Mouse (Mus musculus) neural tube, embryonic 13.5 days (tissue): ENCODE measurements around the gene Tmc5. TPM values are rescaled to one million over a fixed set of nuclear protein-coding genes. Genes with fewer than 3 reads are reported as not detected.

Experiments used
- ATAC-seq: fragments of 200-750 bp; cut with Nextera tagmentation; 2 replicates; pipeline ENCODE4 v1.8.0; 2017; ENCODE audit warnings: low read depth, mild to moderate bottlenecking, moderate TSS enrichment, moderate library complexity
- H3K27ac ChIP-seq: fragments of 300-500 bp; sonication (generic); replicated peaks from 2 replicates; pipeline ENCODE4 v1.5.1; 2015; ENCODE audit warnings: moderate library complexity, mild to moderate bottlenecking, inconsistent platforms
- H3K27me3 ChIP-seq: fragments of 300-500 bp; sonication (generic); 2 replicates; pipeline ENCODE4 v1.6.1; 2015; ENCODE audit warnings: mild to moderate bottlenecking, inconsistent platforms
- H3K36me3 ChIP-seq: fragments of 300-500 bp; sonication (generic); 2 replicates; pipeline ENCODE4 v1.6.1; 2015; ENCODE audit warnings: mild to moderate bottlenecking, inconsistent platforms
- H3K4me1 ChIP-seq: fragments of 300-500 bp; sonication (generic); replicated peaks from 2 replicates; pipeline ENCODE4 v1.6.1; 2015; ENCODE audit warnings: inconsistent platforms
- H3K4me2 ChIP-seq: fragments of 300-500 bp; sonication (generic); 2 replicates; pipeline ENCODE4 v1.6.1; 2015; ENCODE audit warnings: inconsistent platforms, mild to moderate bottlenecking, moderate library complexity
- H3K4me3 ChIP-seq: fragments of 300-500 bp; sonication (generic); 2 replicates; pipeline ENCODE4 v1.5.1; 2015; ENCODE audit warnings: mild to moderate bottlenecking, inconsistent platforms
- H3K9ac ChIP-seq: fragments of 300-500 bp; sonication (generic); 2 replicates; pipeline ENCODE4 v1.6.1; 2015; ENCODE audit warnings: moderate library complexity, mild to moderate bottlenecking, inconsistent platforms
- H3K9me3 ChIP-seq: fragments of 300-500 bp; sonication (generic); 2 replicates; pipeline ENCODE4 v1.6.1; 2016; ENCODE audit warnings: inconsistent platforms
- whole genome bisulfite sequencing: fragments of 180-500 bp; shearing (Covaris S2); methylation state at CpG from one replicate; pipeline ENCODE4 v1.1.7; 2015; 5-methylcytosine and 5-hydroxymethylcytosine counted together
- polyA plus RNA-seq: library from polyadenylated mRNA; unstranded; fragments of >200 nt; fragmentation: Nextera tagmentation; extraction: Ambion mirVana; gene quantifications from 2 replicates; pipeline ENCODE4 v1.2.1, GENCODE M21; 2015

Gene Tmc5
- 0.18 and 0.25 TPM in 2 replicates for polyA plus RNA-seq

DNA sequence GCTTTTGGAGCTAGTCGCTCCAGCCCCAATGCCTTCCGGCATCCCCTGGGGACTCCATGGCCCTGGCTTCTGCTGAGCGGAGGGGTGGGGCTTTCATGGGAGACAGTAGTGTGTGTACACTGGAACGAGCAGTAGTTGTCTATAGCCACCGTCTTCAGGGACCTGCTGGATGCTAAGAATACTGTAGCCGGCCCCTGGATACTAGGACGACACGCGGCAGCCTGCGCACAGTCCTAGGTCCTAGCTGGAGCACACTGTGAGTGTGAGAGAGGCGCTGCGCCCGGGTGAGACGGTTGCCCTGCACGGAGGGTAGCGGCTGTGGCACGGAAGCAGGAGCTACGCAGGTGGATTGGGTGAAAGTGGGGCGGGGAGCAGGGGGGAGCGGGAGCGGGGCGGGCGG is at the start of gene Tmc5:
Gene Tmc5 (plus strand): TSS at position 97 of the 400 bp plus-strand sequence.
- H3K4me3 ChIP-seq: peak within 1 kb of the TSS; percentile 31
- peaks cover 25% of the 10 kb centered on the region for H3K27me3 ChIP-seq
- no peaks in the 10 kb centered on the region for H3K36me3 ChIP-seq
- H3K4me2 ChIP-seq: peak within 1 kb of the TSS; percentile 57
- H3K27ac ChIP-seq: no peak within 1 kb of the TSS
- no peaks in the 10 kb centered on the region for H3K9me3 ChIP-seq
- 3% methylated on average over 23 of the region's 23 CpGs for WGBS
- no peak for ATAC-seq
- H3K4me1 ChIP-seq: peaks cover 46% of the 10 kb centered on the region
- peak within 1 kb of the TSS; percentile 61 for H3K9ac ChIP-seq

DNA sequence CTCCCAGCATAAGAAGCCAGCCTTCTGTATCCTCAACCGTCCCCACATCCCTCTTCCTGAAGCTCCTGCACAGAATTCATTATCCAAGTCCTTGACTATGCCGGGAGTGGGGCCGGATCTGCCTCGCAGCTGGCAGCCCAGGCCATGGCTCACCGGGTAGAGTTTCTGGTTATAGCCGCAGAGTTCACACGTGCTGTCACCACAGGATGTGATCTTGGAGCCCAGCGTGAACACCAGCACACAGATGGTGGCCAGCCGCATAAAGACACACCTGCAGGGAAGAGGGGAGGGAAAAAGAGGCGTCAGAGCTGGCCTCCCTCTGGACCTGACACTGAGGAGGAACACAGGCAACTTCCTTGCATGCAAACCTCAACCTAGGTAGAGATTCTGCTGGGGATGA is 49.6 kb upstream of the Tmc5 start:
- ATAC-seq: no peak
- H3K4me1 ChIP-seq: no peaks in the 10 kb centered on the region
- WGBS: 81% methylated on average over 10 of the region's 10 CpGs

DNA sequence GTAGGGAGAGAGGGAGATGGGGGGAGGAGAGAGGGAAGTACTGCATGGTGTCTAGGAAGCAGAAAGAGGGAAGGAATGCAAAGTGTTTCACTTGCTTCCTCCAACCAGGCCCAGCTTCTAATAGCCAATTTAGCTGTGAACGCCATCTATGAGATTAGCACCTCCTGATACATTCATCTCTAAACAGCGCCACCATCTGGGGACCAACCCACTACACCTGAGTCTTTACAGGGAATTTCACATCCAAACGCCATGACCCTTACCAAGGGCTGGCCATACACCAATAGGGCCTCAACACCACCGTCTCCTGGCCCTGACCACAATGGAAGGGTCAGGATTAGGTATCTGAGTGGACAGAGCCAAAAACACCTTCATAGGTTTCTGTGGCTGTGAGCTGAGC is 43.2 kb upstream of the Tmc5 start:
- Histone ChIP-seq H3K9me3 (peaks cover 7% of the 10 kb centered on the region), H3K27me3 (no peaks in the 10 kb centered on the region), H3K4me1 (no peaks in the 10 kb centered on the region), H3K9ac (no peak overlapping the region), H3K4me2 (no peak overlapping the region), H3K36me3 (peaks cover 86% of the 10 kb centered on the region), H3K4me3 (no peak overlapping the region), H3K27ac (no peak overlapping the region)
- 85% methylated on average over 4 of the region's 4 CpGs for WGBS
- ATAC-seq: no peak

More for the DNA sequence above, 49.6 kb upstream of the Tmc5 start:
- Histone ChIP-seq H3K9me3 (peaks cover 7% of the 10 kb centered on the region), H3K27me3 (no peaks in the 10 kb centered on the region), H3K9ac (no peak overlapping the region), H3K4me3 (no peak overlapping the region), H3K36me3 (peaks cover 63% of the 10 kb centered on the region), H3K27ac (no peak overlapping the region), H3K4me2 (no peak overlapping the region)

DNA sequence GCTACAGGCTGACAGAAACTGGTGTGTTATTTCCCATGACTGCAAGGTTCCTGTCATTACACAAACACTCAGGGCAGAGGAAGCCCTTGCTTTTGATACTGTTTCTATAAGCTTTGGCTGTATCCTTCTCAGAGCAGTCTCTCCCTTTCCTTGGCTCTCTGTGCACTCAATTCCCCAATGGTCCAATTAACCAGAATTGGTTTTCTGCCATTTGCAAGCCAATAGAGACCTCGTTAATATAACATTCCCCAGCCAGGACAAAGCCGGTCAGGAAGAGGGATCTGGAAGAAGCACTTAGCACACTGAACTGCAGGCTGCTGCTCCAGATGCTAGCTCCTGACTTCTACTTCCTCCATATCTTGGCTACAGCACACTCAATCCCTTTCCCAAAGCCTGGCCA is 42.8 kb upstream of the Tmc5 start:
- H3K36me3 ChIP-seq: peaks cover 83% of the 10 kb centered on the region
- H3K27me3 ChIP-seq: no peaks in the 10 kb centered on the region
- 46% methylated on average over 2 of the region's 2 CpGs for WGBS

DNA sequence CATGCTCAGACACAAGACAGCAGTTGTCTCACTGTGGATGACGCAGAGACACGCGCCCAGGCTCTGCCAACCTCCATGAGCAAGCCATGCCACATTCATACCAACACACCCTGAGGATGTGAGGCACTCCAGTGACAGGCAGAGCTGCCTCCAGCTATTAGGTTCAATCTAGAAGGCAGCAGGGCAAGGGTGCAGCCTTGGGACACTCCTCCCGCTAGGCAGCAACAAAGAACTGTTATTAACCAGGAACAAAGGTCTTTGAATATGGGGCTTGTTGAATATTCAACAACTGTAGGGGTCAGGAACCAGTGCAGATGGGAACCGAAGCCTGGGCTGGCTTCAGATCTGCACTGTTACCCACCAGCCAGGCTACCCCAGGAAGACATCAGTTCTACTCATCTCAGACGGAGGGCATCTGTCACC is 28.0 kb upstream of the Tmc5 start:
- Histone ChIP-seq H3K9me3 (peaks cover 13% of the 10 kb centered on the region; the same call in 1 of the 2 replicates), H3K36me3 (peaks cover 25% of the 10 kb centered on the region), H3K4me1 (peaks cover 10% of the 10 kb centered on the region), H3K4me3 (no peak overlapping the region), H3K9ac (no peak overlapping the region), H3K27me3 (no peaks in the 10 kb centered on the region), H3K4me2 (no peak overlapping the region), H3K27ac (no peak overlapping the region)
- 32% methylated on average over 6 of the region's 6 CpGs for WGBS
- peak; percentile 59 for ATAC-seq

More for the DNA sequence above, 42.8 kb upstream of the Tmc5 start:
- H3K4me2 ChIP-seq: no peak overlapping the region
- peaks cover 7% of the 10 kb centered on the region for H3K9me3 ChIP-seq
- no peak overlapping the region for H3K4me3 ChIP-seq
- no peaks in the 10 kb centered on the region for H3K4me1 ChIP-seq
- no peak for ATAC-seq
- H3K9ac ChIP-seq: no peak overlapping the region
- no peak overlapping the region for H3K27ac ChIP-seq

DNA sequence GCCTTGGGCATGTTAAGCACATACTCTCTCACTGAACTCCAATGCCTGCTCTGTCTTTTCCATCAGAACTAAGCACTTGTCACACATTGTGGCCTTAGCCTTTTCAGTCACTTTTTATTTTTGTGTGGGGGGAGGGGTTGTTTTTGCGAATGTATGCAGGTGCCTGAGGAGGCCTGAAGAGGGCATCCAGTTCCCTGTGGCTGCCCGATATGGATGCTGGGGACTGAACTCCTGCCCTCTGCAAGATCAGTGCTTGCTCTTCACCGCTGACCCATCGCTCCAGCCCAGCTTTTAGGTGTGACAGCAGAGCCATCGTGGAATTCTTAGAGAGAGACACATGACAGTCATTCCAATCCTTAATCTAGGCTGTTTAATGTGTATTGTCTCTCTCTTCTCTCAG is 25.7 kb upstream of the Tmc5 start:
- Histone ChIP-seq H3K4me2 (no peak overlapping the region), H3K4me1 (peaks cover 16% of the 10 kb centered on the region), H3K27me3 (no peaks in the 10 kb centered on the region), H3K9me3 (peaks cover 14% of the 10 kb centered on the region; the same call in 1 of the 2 replicates), H3K9ac (no peak overlapping the region), H3K36me3 (0 out of 2 replicates have a peak, but pooled peaks cover 14% of the 10 kb centered on the region), H3K27ac (no peak overlapping the region), H3K4me3 (no peak overlapping the region)
- ATAC-seq: no peak
- 45% methylated on average over 5 of the region's 5 CpGs for WGBS

DNA sequence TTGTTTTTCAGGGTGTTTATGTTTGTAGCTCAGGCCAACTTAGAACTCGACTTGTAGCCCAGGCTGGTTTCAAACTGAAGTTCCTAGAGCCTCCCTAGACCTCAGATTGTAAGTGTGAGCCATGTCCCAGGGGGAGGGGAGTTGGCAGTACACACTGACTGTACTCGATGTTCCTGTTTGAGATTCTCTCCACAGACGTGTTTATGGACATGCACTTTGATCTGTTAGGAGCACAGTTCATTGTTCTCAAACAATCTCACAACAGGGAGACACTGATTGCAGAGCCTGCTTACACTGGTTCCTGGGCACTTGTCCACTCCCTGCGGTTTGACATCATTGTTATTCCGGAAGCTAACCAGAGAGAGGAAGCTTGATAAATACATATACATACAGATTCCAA is 25.1 kb upstream of the Tmc5 start:
- Histone ChIP-seq H3K27ac (no peak overlapping the region), H3K4me3 (no peak overlapping the region), H3K9me3 (peaks cover 14% of the 10 kb centered on the region; the same call in 1 of the 2 replicates), H3K27me3 (no peaks in the 10 kb centered on the region), H3K4me2 (no peak overlapping the region), H3K9ac (no peak overlapping the region), H3K36me3 (0 out of 2 replicates have a peak, but pooled peaks cover 14% of the 10 kb centered on the region), H3K4me1 (peaks cover 16% of the 10 kb centered on the region)
- ATAC-seq: no peak
- WGBS: 46% methylated on average over 5 of the region's 5 CpGs

DNA sequence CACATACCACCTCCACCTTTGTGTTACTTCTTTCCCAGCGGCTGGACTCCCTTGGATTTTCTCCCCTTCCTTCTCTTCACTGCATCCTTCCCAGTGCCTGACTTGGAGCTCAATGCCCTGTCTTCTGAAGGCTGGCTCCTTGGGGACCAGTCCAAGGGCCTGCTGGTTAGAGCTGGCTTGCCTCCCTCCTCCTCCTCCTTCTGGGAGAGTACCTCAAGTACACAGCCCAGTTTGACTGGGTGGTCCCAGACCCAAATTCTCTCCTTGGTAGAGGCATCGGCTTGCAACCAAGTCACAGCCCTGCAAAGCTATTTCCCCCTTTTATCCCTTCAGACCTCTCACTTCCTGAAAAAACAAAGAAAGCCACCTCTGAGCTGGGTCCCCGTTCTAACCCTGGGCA is 18.8 kb upstream of the Tmc5 start:
- Histone ChIP-seq H3K27ac (no peak overlapping the region; the same call in 1 of the 2 replicates), H3K4me2 (no peak overlapping the region), H3K4me3 (no peak overlapping the region), H3K36me3 (peaks cover 23% of the 10 kb centered on the region), H3K4me1 (peaks cover 12% of the 10 kb centered on the region; the same call in 1 of the 2 replicates), H3K9me3 (0 out of 2 replicates have a peak, but pooled peaks cover 7% of the 10 kb centered on the region), H3K9ac (no peak overlapping the region), H3K27me3 (no peaks in the 10 kb centered on the region)
- no peak for ATAC-seq
- WGBS: 65% methylated on average over 3 of the region's 3 CpGs

DNA sequence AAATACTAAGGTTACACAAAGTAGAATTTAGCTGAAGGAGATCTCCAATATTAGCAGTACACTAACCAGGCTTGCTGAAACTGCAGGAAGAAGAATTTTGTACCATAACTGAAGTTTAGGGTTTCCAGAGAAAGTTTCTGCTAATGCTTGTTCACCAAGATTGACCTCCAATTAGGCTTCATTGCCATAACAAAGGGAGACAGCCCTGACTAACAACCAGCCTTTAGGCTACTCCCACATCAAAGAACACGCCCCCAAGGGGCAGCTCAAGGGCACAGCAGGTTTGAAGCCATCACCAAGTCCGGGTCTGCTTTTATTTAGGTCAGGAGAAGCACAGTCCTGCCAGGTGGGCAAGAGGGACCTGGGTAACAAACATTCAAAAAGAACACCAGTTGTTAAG is 17.2 kb upstream of the Tmc5 start:
- ATAC-seq: no peak
- Histone ChIP-seq H3K27me3 (no peaks in the 10 kb centered on the region), H3K9me3 (no peaks in the 10 kb centered on the region), H3K4me1 (peaks cover 21% of the 10 kb centered on the region), H3K36me3 (peaks cover 14% of the 10 kb centered on the region), H3K27ac (no peak overlapping the region), H3K4me3 (no peak overlapping the region), H3K9ac (no peak overlapping the region), H3K4me2 (no peak overlapping the region)
- WGBS: 46% methylated on average over 2 of the region's 2 CpGs

DNA sequence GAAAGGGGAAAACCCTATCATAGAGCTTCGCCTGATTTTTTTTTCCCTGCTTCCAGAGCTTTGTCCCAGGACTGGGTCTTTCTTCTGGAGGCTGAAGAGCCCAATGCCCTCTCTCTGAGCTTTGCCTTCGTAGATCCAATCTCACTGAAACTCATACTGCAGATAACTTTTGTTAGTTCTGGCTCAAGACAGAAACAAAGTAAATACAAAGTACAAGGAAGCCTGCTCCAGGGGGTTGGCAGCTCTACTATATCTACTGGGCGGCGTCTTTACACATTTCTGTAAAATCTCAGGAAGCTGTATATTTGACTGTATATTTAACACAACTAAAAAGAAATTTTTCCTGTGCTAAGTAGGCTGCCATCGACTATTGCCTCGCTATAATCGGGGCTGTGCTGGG is 13.3 kb upstream of the Tmc5 start:
- Histone ChIP-seq H3K9ac (peak overlapping the region; percentile 86), H3K4me2 (peak overlapping the region; percentile 80), H3K4me1 (peaks cover 14% of the 10 kb centered on the region), H3K27me3 (no peaks in the 10 kb centered on the region), H3K4me3 (peak overlapping the region; percentile 67), H3K36me3 (peaks cover 14% of the 10 kb centered on the region), H3K9me3 (no peaks in the 10 kb centered on the region), H3K27ac (no peak overlapping the region)
- WGBS: 21% methylated on average over 7 of the region's 7 CpGs
- no peak for ATAC-seq

DNA sequence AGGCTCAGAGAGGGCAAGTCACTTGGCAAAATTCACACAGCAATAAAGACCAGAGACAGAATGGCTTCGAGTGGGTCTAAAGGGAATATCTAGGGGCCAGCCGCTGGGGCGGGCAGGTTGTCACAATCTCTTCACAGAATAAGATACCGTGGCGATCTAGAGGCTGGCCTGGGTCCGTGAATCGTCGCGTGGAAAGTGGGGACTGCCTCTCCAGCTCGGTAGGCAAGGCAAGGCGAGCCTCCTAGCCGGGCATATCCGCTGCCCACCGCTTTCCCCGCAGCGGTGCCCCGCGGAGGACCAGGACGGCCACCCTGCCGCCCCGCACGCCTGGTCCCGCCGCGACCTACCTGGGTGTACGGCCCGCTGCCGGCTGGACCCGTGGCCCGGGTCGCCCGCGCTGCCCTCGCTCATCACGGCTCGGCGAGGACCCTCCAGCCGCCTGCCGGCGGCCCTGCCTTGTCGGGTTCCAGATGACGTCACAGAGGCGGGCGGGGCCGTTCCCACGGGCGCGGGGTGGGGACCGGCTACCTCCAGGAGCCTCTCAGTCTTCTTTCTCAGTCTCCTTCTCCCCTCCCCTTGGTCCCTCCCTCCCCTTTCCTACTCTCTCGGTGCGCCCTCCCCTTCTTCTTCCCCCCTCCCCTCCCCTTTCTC is 12.7 kb upstream of the Tmc5 start, which contains the start of gene Tmc7:
Gene Tmc7 (minus strand): TSS at position 480 of the 651 bp plus-strand sequence.
- Histone ChIP-seq H3K27ac (peak within 1 kb of the TSS; percentile 73), H3K9ac (peak within 1 kb of the TSS; percentile 86), H3K36me3 (peaks cover 10% of the 10 kb centered on the region), H3K4me1 (peaks cover 14% of the 10 kb centered on the region), H3K27me3 (no peaks in the 10 kb centered on the region), H3K4me3 (peak within 1 kb of the TSS; percentile 67), H3K9me3 (no peaks in the 10 kb centered on the region), H3K4me2 (peak within 1 kb of the TSS; percentile 80)
- peak; percentile 91 for ATAC-seq
- whole genome bisulfite sequencing: under 1% methylated on average over 40 of the region's 51 CpGs

DNA sequence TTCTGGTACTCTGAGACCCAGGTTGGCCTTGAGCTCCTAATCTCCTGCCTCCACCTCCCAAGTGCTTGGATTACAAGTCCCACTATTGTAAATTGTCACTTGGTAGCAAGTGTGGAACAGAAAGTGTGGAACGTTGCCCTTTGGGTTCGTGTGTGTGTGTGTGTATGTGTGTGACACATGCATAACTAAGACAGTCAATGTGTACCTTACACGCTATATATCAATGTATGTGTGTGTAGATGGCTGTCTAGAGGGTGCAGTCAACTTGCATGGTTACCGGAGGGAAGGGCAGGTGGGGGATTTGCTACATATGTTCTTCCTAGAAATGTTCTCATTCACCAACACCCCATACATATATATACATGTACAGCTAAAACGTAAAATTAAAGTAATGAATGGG is 12.2 kb upstream of the Tmc5 start:
- ATAC-seq: peak; percentile 21
- no peaks in the 10 kb centered on the region for H3K9me3 ChIP-seq
- H3K27me3 ChIP-seq: no peaks in the 10 kb centered on the region
- 71% methylated on average over 5 of the region's 5 CpGs for WGBS
- H3K4me1 ChIP-seq: peaks cover 14% of the 10 kb centered on the region
- H3K36me3 ChIP-seq: peaks cover 5% of the 10 kb centered on the region
- peak overlapping the region; percentile 80 for H3K4me2 ChIP-seq
- H3K27ac ChIP-seq: 0 out of 2 replicates have a peak overlapping the region, but pooled peaks have one; percentile 33
- peak overlapping the region; percentile 67 for H3K4me3 ChIP-seq
- H3K9ac ChIP-seq: 0 out of 2 replicates have a peak overlapping the region, but pooled peaks have one; percentile 86
